Mouse (Mus musculus): ENCODE results near the gene 4930433I11Rik. TPM values are rescaled to one million over a fixed set of nuclear protein-coding genes. Genes with fewer than 3 reads are reported as not detected.
"Not testable (repeated sequence)": the region's sequence is repeated elsewhere in the genome, so short reads cannot be mapped to it uniquely, and the experiment has no call there.

The 4930433I11Rik gene
- total and polyA plus RNA-seq, 3 experiments = not detected

- TF ChIP-seq JUN (IDR thresholded peaks at IDR 0.05; ENCODE audit: insufficient read depth, low read depth, low read length) (no peak), SMC3 (IDR thresholded peaks at IDR 0.05; ENCODE audit: low read depth, low read length) (peak; percentile 11; the same call in 1 of the 2 replicates), RAD21 (IDR thresholded peaks at IDR 0.05; ENCODE audit: low read depth, low read length) (peak; percentile 51), CTCF (conservative IDR thresholded peaks at IDR 0.05 in 1 of 2, IDR thresholded peaks at IDR 0.05 in 1 of 2; ENCODE audit: low read depth in 2 of 2, low read length in 2 of 2) (peak; percentile 14 to 42; a peak in 2 of 4 replicates)
- dilution Hi-C loops (cut with MboI; ENCODE audit: extremely low pct_ligation_motif_present, extremely low pct_unique_long_range_greater_than_20kb, low sequenced_read_pairs) (no loop called here), in situ Hi-C loops (cut with MboI; ENCODE audit: low pct_ligation_motif_present, low pct_unique_long_range_greater_than_20kb, low sequenced_read_pairs) (no loop called here)
- Histone ChIP-seq H3K9me3 (replicated peaks; ENCODE audit: low read length) (no peaks in the 10 kb centered on the region), H3K27ac (ENCODE audit: insufficient read depth, low read depth) (no peak overlapping the region), H3K9ac (ENCODE audit: insufficient read depth, low read depth) (no peak overlapping the region), H3K4me1 (ENCODE audit: control insufficient read depth in 1 of 2, insufficient read depth in 2 of 2) (peaks cover 0 to 6% of the 10 kb centered on the region in 2 experiments; a peak in 1 of 4 replicates), H3K36me3 (replicated peaks in 1 of 2; ENCODE audit: control insufficient read depth in 1 of 2, insufficient read depth in 1 of 2, low read length in 1 of 2) (no peaks in the 10 kb centered on the region), H3K27me3 (replicated peaks) (no peaks in the 10 kb centered on the region), H3K79me2 (replicated peaks; ENCODE audit: control insufficient read depth, extremely low read depth, insufficient read depth, poor library complexity, severe bottlenecking) (no peaks in the 10 kb centered on the region), H3K4me3 (replicated peaks in 1 of 3; ENCODE audit: low read depth in 2 of 3, low read length in 2 of 3, poor library complexity in 1 of 3) (no peak overlapping the region), H3K4me2 (ENCODE audit: insufficient read depth, low read depth, poor library complexity, severe bottlenecking) (no peak overlapping the region)
- DNase-seq (ENCODE audit: extremely low read depth) = peak; percentile 29
These were observed 45.0 kb upstream of the 4930433I11Rik start for GRCm38 (mm10) chr7:40942233-40942935.

GRCm38 (mm10) chr7:41032419-41032818 lies 45.1 kb downstream of the 4930433I11Rik start, which contains the start of gene Gm4884:
Gm4884 (plus strand) TSS chr7:41032719.
- H3K36me3 ChIP-seq (replicated peaks in 1 of 2; ENCODE audit: control insufficient read depth in 1 of 2, insufficient read depth in 1 of 2, low read length in 1 of 2); H3K27ac ChIP-seq (ENCODE audit: insufficient read depth, low read depth); H3K9ac ChIP-seq (ENCODE audit: insufficient read depth, low read depth); H3K79me2 ChIP-seq (replicated peaks; ENCODE audit: control insufficient read depth, extremely low read depth, insufficient read depth, poor library complexity, severe bottlenecking); H3K9me3 ChIP-seq (replicated peaks; ENCODE audit: low read length); H3K27me3 ChIP-seq (replicated peaks); DNase-seq (ENCODE audit: extremely low read depth); H3K4me3 ChIP-seq (replicated peaks in 1 of 3; ENCODE audit: low read depth in 2 of 3, low read length in 2 of 3, poor library complexity in 1 of 3); H3K4me2 ChIP-seq (ENCODE audit: insufficient read depth, low read depth, poor library complexity, severe bottlenecking); H3K4me1 ChIP-seq (ENCODE audit: control insufficient read depth in 1 of 2, insufficient read depth in 2 of 2); dilution Hi-C loops (cut with MboI; ENCODE audit: extremely low pct_ligation_motif_present, extremely low pct_unique_long_range_greater_than_20kb, low sequenced_read_pairs); in situ Hi-C loops (cut with MboI; ENCODE audit: low pct_ligation_motif_present, low pct_unique_long_range_greater_than_20kb, low sequenced_read_pairs): not testable (repeated sequence)

- H3K27ac ChIP-seq (ENCODE audit: insufficient read depth, low read depth); H3K79me2 ChIP-seq (replicated peaks; ENCODE audit: control insufficient read depth, extremely low read depth, insufficient read depth, poor library complexity, severe bottlenecking); H3K4me2 ChIP-seq (ENCODE audit: insufficient read depth, low read depth, poor library complexity, severe bottlenecking); H3K36me3 ChIP-seq (replicated peaks in 1 of 2; ENCODE audit: control insufficient read depth in 1 of 2, insufficient read depth in 1 of 2, low read length in 1 of 2); H3K4me3 ChIP-seq (replicated peaks in 1 of 3; ENCODE audit: low read depth in 2 of 3, low read length in 2 of 3, poor library complexity in 1 of 3); dilution Hi-C loops (cut with MboI; ENCODE audit: extremely low pct_ligation_motif_present, extremely low pct_unique_long_range_greater_than_20kb, low sequenced_read_pairs); DNase-seq (ENCODE audit: extremely low read depth); H3K4me1 ChIP-seq (ENCODE audit: control insufficient read depth in 1 of 2, insufficient read depth in 2 of 2); in situ Hi-C loops (cut with MboI; ENCODE audit: low pct_ligation_motif_present, low pct_unique_long_range_greater_than_20kb, low sequenced_read_pairs); H3K9ac ChIP-seq (ENCODE audit: insufficient read depth, low read depth); H3K27me3 ChIP-seq (replicated peaks); H3K9me3 ChIP-seq (replicated peaks; ENCODE audit: low read length): not testable (repeated sequence)
These were observed 56.7 kb downstream of the 4930433I11Rik start for GRCm38 (mm10) chr7:41044058-41044457.

Other genes with a start within 250 kb of the 4930433I11Rik start
- gene Vstm2b, start 89.2 kb upstream of the 4930433I11Rik start, total RNA-seq (2012; rRNA removed) = not detected in 2 replicates
- not detected in 2 replicates for gene Vstm2b, start 89.2 kb upstream of the 4930433I11Rik start, total RNA-seq (2014; rRNA removed)
- gene Vstm2b, start 89.2 kb upstream of the 4930433I11Rik start, polyA plus RNA-seq (2012; ENCODE audit: insufficient read length, low read depth) = not detected in 2 replicates
- gene Gm4884, start 45.2 kb downstream of the 4930433I11Rik start, total RNA-seq (2012; rRNA removed) = not detected in 2 replicates
- not detected in 2 replicates for gene Gm4884, start 45.2 kb downstream of the 4930433I11Rik start, total RNA-seq (2014; rRNA removed)
- gene Gm4884, start 45.2 kb downstream of the 4930433I11Rik start, polyA plus RNA-seq (2012; ENCODE audit: insufficient read length, low read depth) = not detected in 2 replicates
- not detected in 2 replicates for gene Gm5592, start 166.3 kb downstream of the 4930433I11Rik start, total RNA-seq (2012; rRNA removed)
- not detected in 2 replicates for gene Gm5592, start 166.3 kb downstream of the 4930433I11Rik start, total RNA-seq (2014; rRNA removed)
- not detected in 2 replicates for gene Gm5592, start 166.3 kb downstream of the 4930433I11Rik start, polyA plus RNA-seq (2012; ENCODE audit: insufficient read length, low read depth)

All from CH12.LX (cell line).